Mouse (Mus musculus) bone marrow, adult 2 months (tissue): ENCODE measurements around the gene Trim16.

Experiments
- CTCF ChIP-seq: fragments of 200-500 bp; IDR thresholded peaks from 2 replicates; pipeline ENCODE4 v1.5.1; 2011; ENCODE audit warnings: low read length, control low read depth; ENCODE audit not compliant: control insufficient read depth, insufficient read depth
- POLR2A ChIP-seq: fragments of 200-500 bp; IDR thresholded peaks from 2 replicates; pipeline ENCODE4 v1.6.1; 2011; ENCODE audit warnings: low read depth, mild to moderate bottlenecking, control low read depth, low read length, borderline replicate concordance; ENCODE audit not compliant: control insufficient read depth

DNA sequence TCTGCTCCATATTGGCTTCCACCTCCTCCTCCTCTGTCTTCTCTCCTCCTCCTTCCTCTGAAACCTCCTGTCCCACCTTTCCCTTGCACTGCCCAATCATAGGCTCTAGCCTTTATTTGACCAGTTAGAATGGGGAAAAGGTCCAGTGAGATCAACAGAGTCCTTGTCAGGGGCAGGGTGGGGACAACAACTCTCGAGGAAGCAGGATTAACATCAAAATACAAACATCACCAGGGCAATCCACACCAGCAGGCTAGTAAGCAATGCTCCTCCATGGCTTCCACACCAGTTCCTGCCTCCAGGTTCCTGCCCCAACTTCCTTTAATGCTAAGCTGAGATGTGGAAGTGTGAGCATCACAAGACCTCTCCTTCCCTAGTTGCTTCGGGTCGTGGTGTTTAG, 25.7 kb downstream of the Trim16 start:
- TF ChIP-seq CTCF (no peak), POLR2A (no peak)
